Mouse (Mus musculus): ENCODE results near the gene Rpl3l.
A peak's percentile ranks its signal among the peaks of the same experiment; 100 is the strongest.

Gene Rpl3l

GRCm38 (mm10) chr17:24742307-24742706, 14.7 kb downstream of the Rpl3l start:
- no peak for DNase-seq (ENCODE audit: low read depth, low spot score)

GRCm38 (mm10) chr17:24743896-24744295, 16.3 kb downstream of the Rpl3l start:
- no peak for DNase-seq (ENCODE audit: low read depth, low spot score)

GRCm38 (mm10) chr17:24744381-24744780, 16.8 kb downstream of the Rpl3l start:
- DNase-seq (ENCODE audit: low read depth, low spot score): no peak

- DNase-seq (ENCODE audit: low read depth, low spot score): peak; percentile 93
Observed at GRCm38 (mm10) chr17:24745526-24746497, 18.2 kb downstream of the Rpl3l start.

- DNase-seq (ENCODE audit: low read depth, low spot score): no peak
Observed at GRCm38 (mm10) chr17:24746986-24747385, 19.4 kb downstream of the Rpl3l start.

- DNase-seq (ENCODE audit: low read depth, low spot score): no peak
Observed at GRCm38 (mm10) chr17:24751528-24751927, 23.9 kb downstream of the Rpl3l start.

- DNase-seq (ENCODE audit: low read depth, low spot score): peak; percentile 45
Observed at GRCm38 (mm10) chr17:24752415-24753394, 25.1 kb downstream of the Rpl3l start, which contains the start of gene Hs3st6. Hs3st6 (plus strand) TSS chr17:24752988.

- no peak for DNase-seq (ENCODE audit: low read depth, low spot score)
Observed at GRCm38 (mm10) chr17:24757394-24757793, 29.8 kb downstream of the Rpl3l start.

- no peak for DNase-seq (ENCODE audit: low read depth, low spot score)
Observed at GRCm38 (mm10) chr17:24761121-24761520, 33.5 kb downstream of the Rpl3l start.

- no peak for DNase-seq (ENCODE audit: low read depth, low spot score)
Observed at GRCm38 (mm10) chr17:24765016-24765905, 37.6 kb downstream of the Rpl3l start.

- no peak for DNase-seq (ENCODE audit: low read depth, low spot score)
Observed at GRCm38 (mm10) chr17:24766266-24766875, 38.8 kb downstream of the Rpl3l start.

- no peak for DNase-seq (ENCODE audit: low read depth, low spot score)
Observed at GRCm38 (mm10) chr17:24769146-24769545, 41.5 kb downstream of the Rpl3l start.

- DNase-seq (ENCODE audit: low read depth, low spot score): peak; percentile 22
Observed at GRCm38 (mm10) chr17:24773241-24773640, 45.6 kb downstream of the Rpl3l start.

- DNase-seq (ENCODE audit: low read depth, low spot score): no peak
Observed at GRCm38 (mm10) chr17:24775173-24775572, 47.6 kb downstream of the Rpl3l start.

- no peak for DNase-seq (ENCODE audit: low read depth, low spot score)
Observed at GRCm38 (mm10) chr17:24777073-24777472, 49.5 kb downstream of the Rpl3l start.

GRCm38 (mm10) chr17:24780821-24781220, 53.2 kb downstream of the Rpl3l start:
- no peak for DNase-seq (ENCODE audit: low read depth, low spot score)

Measured in CD4-positive, CD25-positive, alpha-beta regulatory T cell, adult 2 months (primary cell).